Mouse (Mus musculus): Measurements from ENCODE around the gene Prdm1.

DNA sequence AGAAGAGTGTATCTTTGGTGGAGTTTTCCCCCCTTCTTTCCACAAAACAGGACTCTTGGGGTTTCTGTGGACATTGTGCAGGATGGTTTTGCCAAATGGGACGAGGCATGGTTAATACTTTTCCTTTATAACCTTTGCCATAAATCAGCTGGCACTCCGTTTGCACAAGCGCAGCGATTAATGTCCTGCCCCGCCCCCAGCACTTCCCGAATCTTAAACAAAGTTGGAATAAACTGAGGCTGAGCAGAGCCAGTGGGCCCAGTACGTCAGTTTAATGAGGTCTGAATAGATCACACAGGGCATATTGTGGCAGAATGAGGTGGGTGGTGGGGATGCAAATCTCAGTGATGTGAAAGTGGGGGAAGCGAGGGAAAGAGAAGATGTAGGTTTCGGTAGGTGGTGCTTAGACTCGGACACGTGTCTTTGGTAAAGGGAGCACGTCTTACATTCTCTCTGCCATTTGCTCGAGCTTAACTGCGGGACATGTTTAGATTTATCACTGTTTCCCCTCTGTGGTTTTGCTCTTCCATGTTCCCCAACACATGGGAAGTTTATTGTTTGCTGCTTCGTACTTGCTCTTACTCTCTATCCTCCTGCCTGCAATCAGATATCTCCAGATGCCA, 28.3 kb downstream of the Prdm1 start:
- TF ChIP-seq CTCF (IDR thresholded peaks at IDR 0.05; ENCODE audit: low read depth) (no peak), EP300 (IDR thresholded peaks at IDR 0.05; ENCODE audit: low read depth) (no peak)

Measured in liver, postnatal 0 days (tissue).